Mouse (Mus musculus) kidney, postnatal 10 days (tissue): ENCODE data around the gene Cux1.

Experiments used
- DNase-seq: peaks from one replicate; pipeline ENCODE4 v3.0.0; 2021; ENCODE audit warnings: mixed read lengths

Gene Cux1

GRCm38 (mm10) chr5:136566001-136566811, 1.1 kb downstream of the Cux1 start:
- DNase-seq: peak; percentile 80

GRCm38 (mm10) chr5:136565311-136565811, 1.9 kb downstream of the Cux1 start:
- peak; percentile 67 for DNase-seq

- DNase-seq: no peak
These were observed 2.5 kb downstream of the Cux1 start for GRCm38 (mm10) chr5:136564613-136565299.

- no peak for DNase-seq
These were observed 3.3 kb downstream of the Cux1 start for GRCm38 (mm10) chr5:136563996-136564395.

GRCm38 (mm10) chr5:136563104-136563503, 4.2 kb downstream of the Cux1 start:
- no peak for DNase-seq

- no peak for DNase-seq
These were observed 5.1 kb downstream of the Cux1 start for GRCm38 (mm10) chr5:136562212-136562611.

GRCm38 (mm10) chr5:136561641-136562040, 5.6 kb downstream of the Cux1 start:
- no peak for DNase-seq

GRCm38 (mm10) chr5:136560656-136561055, 6.6 kb downstream of the Cux1 start:
- DNase-seq: no peak

GRCm38 (mm10) chr5:136557446-136557845, 9.8 kb downstream of the Cux1 start:
- no peak for DNase-seq

GRCm38 (mm10) chr5:136556328-136557262, 10.7 kb downstream of the Cux1 start:
- DNase-seq: peak; percentile 36

- peak; percentile 90 for DNase-seq
These were observed 11.6 kb downstream of the Cux1 start for GRCm38 (mm10) chr5:136555703-136556102.

GRCm38 (mm10) chr5:136552832-136553231, 14.5 kb downstream of the Cux1 start:
- no peak for DNase-seq

GRCm38 (mm10) chr5:136552093-136552492, 15.2 kb downstream of the Cux1 start:
- no peak for DNase-seq

- DNase-seq: no peak
These were observed 15.7 kb downstream of the Cux1 start for GRCm38 (mm10) chr5:136551571-136551970.

- no peak for DNase-seq
These were observed 16.6 kb downstream of the Cux1 start for GRCm38 (mm10) chr5:136550726-136551125.

- DNase-seq: no peak
These were observed 18.5 kb downstream of the Cux1 start for GRCm38 (mm10) chr5:136548776-136549175.

- no peak for DNase-seq
These were observed 22.2 kb downstream of the Cux1 start for GRCm38 (mm10) chr5:136545061-136545460.

- no peak for DNase-seq
These were observed 24.1 kb downstream of the Cux1 start for GRCm38 (mm10) chr5:136543171-136543570.

GRCm38 (mm10) chr5:136540952-136541351, 26.3 kb downstream of the Cux1 start:
- peak; percentile 60 for DNase-seq

- no peak for DNase-seq
These were observed 27.0 kb downstream of the Cux1 start for GRCm38 (mm10) chr5:136540055-136540838.

- no peak for DNase-seq
These were observed 30.5 kb downstream of the Cux1 start for GRCm38 (mm10) chr5:136536753-136537152.
